Mouse (Mus musculus) ES-E14 (cell line): ENCODE measurements around the gene Fcrlb. TPM values are rescaled to one million over a fixed set of nuclear protein-coding genes. Genes with fewer than 3 reads are reported as not detected.
A peak's percentile ranks its signal among the peaks of the same experiment; 100 is the strongest.

Experiments used
- DNase-seq: peaks from one replicate; pipeline ENCODE4 v3.0.0-alpha.2; 2013; ENCODE audit warnings: low read depth, low spot score
- H3K27ac ChIP-seq: 2 replicates; pipeline ENCODE4 v1.5.1; 2012; ENCODE audit warnings: low read depth, mild to moderate bottlenecking, low read length, moderate library complexity, mixed read lengths; ENCODE audit not compliant: poor library complexity, insufficient read depth, severe bottlenecking
- H3K36me3 ChIP-seq: 2 replicates; pipeline ENCODE4 v1.6.1; 2012; ENCODE audit warnings: mild to moderate bottlenecking, low read length, moderate library complexity, mixed read lengths; ENCODE audit not compliant: control insufficient read depth, poor library complexity, insufficient read depth, severe bottlenecking
- H3K4me1 ChIP-seq, 2 experiments: fragments of 150-350 bp in 1 of 2; sonication (generic) in 1 of 2; 2 replicates each; pipeline ENCODE4 v1.6.1; 2012; ENCODE audit warnings: low read length in 2 of 2, mild to moderate bottlenecking in 1 of 2, mixed read lengths in 1 of 2; ENCODE audit not compliant: control insufficient read depth in 2 of 2, insufficient read depth in 2 of 2, poor library complexity in 1 of 2
- H3K4me3 ChIP-seq, 2 experiments: fragments of 150-350 bp in 1 of 2; sonication (generic) in 1 of 2; 2 replicates each; pipeline ENCODE4 v1.5.1; 2012; ENCODE audit warnings: low read length in 2 of 2, low read depth in 1 of 2, mild to moderate bottlenecking in 1 of 2, mixed read lengths in 1 of 2; ENCODE audit not compliant: insufficient read depth in 1 of 2, poor library complexity in 1 of 2, severe bottlenecking in 1 of 2
- H3K9ac ChIP-seq: 2 replicates; pipeline ENCODE4 v1.6.1; 2012; ENCODE audit warnings: low read depth, mild to moderate bottlenecking, low read length, mixed read lengths; ENCODE audit not compliant: poor library complexity, insufficient read depth, severe bottlenecking
- H3K9me3 ChIP-seq: fragments of 150-350 bp; sonication (generic); 2 replicates; pipeline ENCODE4 v1.6.1; 2012; ENCODE audit warnings: low read depth, mild to moderate bottlenecking, low read length; ENCODE audit not compliant: control insufficient read depth, insufficient read depth
- CHD2 ChIP-seq: IDR thresholded peaks from 2 replicates; pipeline ENCODE4 v1.6.1; 2014; ENCODE audit warnings: mild to moderate bottlenecking, low read depth, low read length, inconsistent platforms
- HCFC1 ChIP-seq: IDR thresholded peaks from 2 replicates; pipeline ENCODE4 v1.6.1; 2012; ENCODE audit warnings: low read length, inconsistent platforms, borderline replicate concordance; ENCODE audit not compliant: insufficient read depth
- MAFK ChIP-seq: IDR thresholded peaks from 2 replicates; pipeline ENCODE4 v1.6.1; 2014; ENCODE audit warnings: mild to moderate bottlenecking, low read depth, low read length, inconsistent platforms; ENCODE audit not compliant: insufficient read depth
- ZC3H11A ChIP-seq: IDR thresholded peaks from 2 replicates; pipeline ENCODE4 v1.6.1; 2012; ENCODE audit warnings: low read depth, mild to moderate bottlenecking, inconsistent platforms, low read length, borderline replicate concordance
- ZNF384 ChIP-seq: IDR thresholded peaks from 2 replicates; pipeline ENCODE4 v1.6.1; 2012; ENCODE audit warnings: low read depth, low read length, inconsistent platforms
- in situ Hi-C, 2 experiments: fragments of 600-800 bp; cut with MboI; formaldehyde crosslinking; loops; one replicate each; pipeline ENCODE4 v1.15.1; 2025; ENCODE audit warnings: low sequenced_read_pairs in 2 of 2, inconsistent platforms in 1 of 2; ENCODE audit not compliant: unreplicated experiment in 2 of 2
- total RNA-seq: library from RNA; depleted of rRNA; stranded (reverse); fragments of 300-350 nt; gene quantifications from 2 replicates; pipeline ENCODE4 v1.2.3, GENCODE M21; 2012

The Fcrlb gene
- total RNA-seq, 1 experiment: not detected

GRCm38 (mm10) chr1:170919308-170919707 is 6.6 kb upstream of the Fcrlb start:
- Histone ChIP-seq H3K4me3 (no peak overlapping the region), H3K36me3 (no peaks in the 10 kb centered on the region), H3K4me1 (no peaks in the 10 kb centered on the region), H3K9me3 (no peaks in the 10 kb centered on the region), H3K27ac (no peak overlapping the region), H3K9ac (no peak overlapping the region)
- DNase-seq: no peak
- in situ Hi-C loops: no loop called here
- TF ChIP-seq HCFC1 (no peak), ZNF384 (no peak), CHD2 (no peak), MAFK (no peak), ZC3H11A (no peak)

DNA sequence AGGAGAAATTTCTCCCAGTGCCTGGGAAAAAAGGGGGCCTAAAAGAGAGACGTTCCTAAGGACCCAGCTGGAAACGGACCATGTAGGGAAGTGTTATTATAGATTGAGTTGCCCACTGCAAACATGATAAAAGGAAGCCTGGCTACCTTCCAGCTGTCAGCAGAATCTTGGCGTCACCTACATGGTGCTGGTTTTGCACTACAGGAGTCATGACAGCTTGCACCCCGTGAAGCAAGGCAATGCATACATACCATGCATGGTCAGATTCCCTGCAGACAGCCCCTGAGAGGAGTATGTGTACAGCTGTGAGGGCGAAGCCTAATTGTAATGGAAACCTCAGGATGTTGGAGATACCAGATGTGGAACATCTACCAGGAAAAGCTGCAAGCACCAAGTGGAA is 2.9 kb upstream of the Fcrlb start:
- Histone ChIP-seq H3K9ac (no peak overlapping the region), H3K9me3 (no peaks in the 10 kb centered on the region), H3K4me1 (no peaks in the 10 kb centered on the region), H3K4me3 (no peak overlapping the region), H3K36me3 (no peaks in the 10 kb centered on the region), H3K27ac (no peak overlapping the region)
- no peak for TF ChIP-seq HCFC1
- TF ChIP-seq MAFK: no peak
- TF ChIP-seq ZNF384: no peak
- TF ChIP-seq CHD2: no peak
- TF ChIP-seq ZC3H11A: no peak
- in situ Hi-C loops: no loop called here
- no peak for DNase-seq

GRCm38 (mm10) chr1:170911907-170912660 is 657 bp downstream of the Fcrlb start:
- Histone ChIP-seq H3K27ac (no peak overlapping the region), H3K36me3 (no peaks in the 10 kb centered on the region), H3K4me3 (no peak overlapping the region), H3K4me1 (peaks cover 2% of the 10 kb centered on the region in 2 experiments; a peak in 1 of 4 replicates), H3K9ac (no peak overlapping the region), H3K9me3 (no peaks in the 10 kb centered on the region)
- TF ChIP-seq ZNF384 (no peak), ZC3H11A (no peak), HCFC1 (no peak), CHD2 (no peak)
- in situ Hi-C loops: no loop called here
- no peak for DNase-seq

GRCm38 (mm10) chr1:170908341-170908740 is 4.4 kb downstream of the Fcrlb start:
- Histone ChIP-seq H3K9ac (no peak overlapping the region), H3K27ac (no peak overlapping the region), H3K36me3 (no peaks in the 10 kb centered on the region), H3K4me1 (peaks cover 2% of the 10 kb centered on the region in 2 experiments; a peak in 1 of 4 replicates), H3K4me3 (peak overlapping the region; percentile 61 to 68), H3K9me3 (no peaks in the 10 kb centered on the region)
- TF ChIP-seq ZNF384 (no peak), HCFC1 (no peak), MAFK (no peak), ZC3H11A (no peak), CHD2 (no peak)
- DNase-seq: no peak
- in situ Hi-C loops: no loop called here

DNA sequence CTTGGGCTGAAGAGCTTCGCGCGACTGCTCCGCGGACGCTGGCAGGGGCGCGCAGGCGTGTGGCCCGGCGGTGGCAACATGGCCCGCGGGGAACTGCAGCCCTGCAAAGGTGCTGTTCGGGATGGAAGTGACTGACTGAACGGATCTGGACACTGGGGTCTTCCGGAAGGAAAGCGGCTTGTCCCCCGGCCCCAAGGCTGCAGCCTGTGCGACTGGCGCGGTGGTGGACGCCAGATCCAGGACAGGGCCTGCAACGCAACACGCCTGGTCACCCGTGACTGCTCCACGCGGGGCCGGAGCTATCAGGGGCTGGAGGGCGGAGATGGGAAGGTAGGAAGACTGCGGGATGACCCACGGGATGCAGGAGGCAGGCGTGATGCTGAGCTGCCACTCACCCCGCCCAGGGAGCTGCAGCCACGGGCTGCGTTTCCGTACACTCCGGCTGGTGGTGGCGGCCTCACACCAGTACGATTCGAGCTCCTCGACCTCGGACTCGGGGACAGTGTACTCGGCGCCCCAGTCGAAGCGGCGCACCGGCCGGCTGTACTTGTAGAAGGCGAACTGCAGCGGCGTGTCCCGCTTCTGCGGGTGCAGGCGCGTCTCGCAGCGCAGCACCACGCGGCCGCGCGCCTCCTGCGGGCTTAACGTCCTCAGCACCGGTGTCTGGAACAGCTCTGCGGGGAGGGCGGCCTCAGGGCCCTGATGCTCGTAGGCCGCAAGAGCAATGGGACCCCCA is 5.1 kb downstream of the Fcrlb start:
- Histone ChIP-seq H3K9ac (peak overlapping the region; percentile 49), H3K27ac (no peak overlapping the region), H3K36me3 (no peaks in the 10 kb centered on the region), H3K9me3 (no peaks in the 10 kb centered on the region), H3K4me3 (peak overlapping the region; percentile 61 to 68; a peak in 3 of 4 replicates), H3K4me1 (peaks cover 2% of the 10 kb centered on the region in 2 experiments; a peak in 1 of 4 replicates)
- in situ Hi-C loops: no loop called here
- TF ChIP-seq ZNF384 (no peak), ZC3H11A (no peak), CHD2 (no peak), HCFC1 (no peak), MAFK (no peak)
- no peak for DNase-seq
